7 mouse cellular contexts compared by ENCODE assay signal in the genomic region with DNA sequence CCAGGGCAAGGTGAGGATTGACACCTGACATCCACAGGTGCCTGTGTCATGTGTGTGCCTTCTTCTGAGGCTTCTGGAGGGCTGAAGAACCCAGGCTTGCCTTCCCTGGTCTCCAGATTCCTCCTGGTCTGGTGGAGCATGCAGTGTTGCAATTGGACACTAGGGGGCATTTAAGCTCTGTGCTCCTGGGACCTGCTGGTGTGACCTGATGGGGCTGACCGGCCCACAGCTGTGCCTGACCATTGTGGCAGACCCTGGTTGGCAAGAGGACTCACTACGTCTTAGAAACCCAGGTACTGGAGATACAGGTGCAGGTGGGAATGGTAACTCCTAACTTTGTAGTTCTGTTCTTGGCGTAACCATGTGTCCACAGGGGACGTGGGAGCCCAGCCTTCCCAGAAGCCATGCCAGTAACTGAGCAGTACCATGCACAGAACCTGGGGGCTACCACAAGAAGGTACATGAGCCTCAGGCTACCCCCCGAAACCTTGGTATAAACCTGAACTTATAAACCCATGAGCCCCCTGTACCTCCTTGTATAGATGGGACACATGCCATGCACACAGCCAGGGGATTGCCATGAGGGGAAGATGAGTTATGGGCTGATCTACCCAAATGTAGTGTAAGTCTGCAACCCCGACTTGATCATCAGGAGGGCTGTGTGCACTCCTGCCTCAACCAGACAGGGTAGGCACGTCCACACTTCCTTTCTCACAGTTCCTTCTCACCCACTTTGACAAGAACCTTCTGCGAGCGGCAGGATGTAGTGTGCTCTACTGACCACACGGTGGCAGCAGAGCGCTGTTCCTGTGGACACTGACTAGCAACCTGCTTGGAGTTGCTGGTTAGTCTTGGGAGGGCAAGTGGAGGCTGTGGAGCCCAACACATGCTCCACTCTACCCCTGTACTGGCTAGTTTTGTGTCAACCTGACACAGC. TPM values are rescaled to one million over a fixed set of nuclear protein-coding genes. Genes with fewer than 3 reads are reported as not detected.
DNase-seq lines count a peak whose midpoint lies in the region; ATAC-seq and TF ChIP-seq lines count a peak whose summit lies in the region.

No protein-coding gene starts in this region.

- intact Hi-C loops in left cerebral cortex, postnatal 10 days (cut with DNase I), result no loop called here

- H3K9ac ChIP-seq in forebrain, embryonic 16.5 days (replicated peaks; ENCODE audit: low read depth, low read length), result no peak overlapping the region
- H3K9ac ChIP-seq in hindbrain, postnatal 0 days (replicated peaks; ENCODE audit: low read length), result no peak overlapping the region
- H3K9ac ChIP-seq in midbrain, embryonic 11.5 days (ENCODE audit: low read length), result no peak overlapping the region

- H3K27me3 ChIP-seq in forebrain, embryonic 16.5 days (replicated peaks; ENCODE audit: control insufficient read depth, insufficient read depth, low read length), result no peaks in the 10 kb centered on the region
- no peaks in the 10 kb centered on the region for H3K27me3 ChIP-seq in hindbrain, postnatal 0 days (ENCODE audit: insufficient read depth, low read length)
- H3K27me3 ChIP-seq in midbrain, embryonic 11.5 days (ENCODE audit: control insufficient read depth, insufficient read depth, low read length), result no peaks in the 10 kb centered on the region

- H3K27ac ChIP-seq in forebrain, embryonic 16.5 days (ENCODE audit: low read length), result no peak overlapping the region
- H3K27ac ChIP-seq in hindbrain, postnatal 0 days, result no peak overlapping the region
- no peak overlapping the region for H3K27ac ChIP-seq in midbrain, embryonic 11.5 days (ENCODE audit: low read depth, low read length)

- H3K9me3 ChIP-seq in forebrain, embryonic 16.5 days (ENCODE audit: control insufficient read depth, low read length), result no peaks in the 10 kb centered on the region
- H3K9me3 ChIP-seq in hindbrain, postnatal 0 days (ENCODE audit: low read length), result no peaks in the 10 kb centered on the region
- no peaks in the 10 kb centered on the region for H3K9me3 ChIP-seq in midbrain, embryonic 11.5 days (ENCODE audit: control insufficient read depth, low read length)

- no peak overlapping the region for H3K4me2 ChIP-seq in forebrain, embryonic 16.5 days (ENCODE audit: low read length)
- H3K4me2 ChIP-seq in hindbrain, postnatal 0 days (ENCODE audit: low read depth, low read length), result no peak overlapping the region
- H3K4me2 ChIP-seq in midbrain, embryonic 11.5 days, result no peak overlapping the region

- peak; percentile 26; the same call in 1 of the 2 replicates for ATAC-seq in forebrain, embryonic 16.5 days
- peak; percentile 16 for ATAC-seq in hindbrain, postnatal 0 days
- ATAC-seq in midbrain, embryonic 11.5 days (ENCODE audit: low FRiP score), result peak; percentile 31; the same call in 1 of the 2 replicates

- TF ChIP-seq CTCF in hindbrain, postnatal 0 days (IDR thresholded peaks at IDR 0.05; ENCODE audit: low read depth), result peak; percentile 99

- no peak overlapping the region for H3K4me3 ChIP-seq in forebrain, embryonic 16.5 days (replicated peaks; ENCODE audit: low read length)
- H3K4me3 ChIP-seq in hindbrain, postnatal 0 days (ENCODE audit: low read length), result no peak overlapping the region
- no peak overlapping the region for H3K4me3 ChIP-seq in midbrain, embryonic 11.5 days (ENCODE audit: low read depth, low read length)

- peak; percentile 58 for DNase-seq in Muller cell, postnatal 12 days (ENCODE audit: inconsistent ontology term)
- peak; percentile 57 to 71 for DNase-seq in cerebellum, adult 18-20 months
- DNase-seq in hindbrain, postnatal 0 days (ENCODE audit: low spot score), result peak; percentile 88
- DNase-seq in left cerebral cortex, postnatal 10 days (ENCODE audit: extremely low spot score in 1 of 2, low spot score in 2 of 2), result peak; percentile 49 to 73
- DNase-seq in midbrain, embryonic 11.5 days (ENCODE audit: low spot score, missing footprints), result peak; percentile 97
- DNase-seq in right cerebral cortex, postnatal 25 days, result peak; percentile 50

- no peaks in the 10 kb centered on the region for H3K36me3 ChIP-seq in forebrain, embryonic 16.5 days (ENCODE audit: control insufficient read depth, insufficient read depth)
- H3K36me3 ChIP-seq in hindbrain, postnatal 0 days (ENCODE audit: insufficient read depth, low read length), result no peaks in the 10 kb centered on the region
- no peaks in the 10 kb centered on the region for H3K36me3 ChIP-seq in midbrain, embryonic 11.5 days (ENCODE audit: control insufficient read depth, insufficient read depth, low read length)

- no peaks in the 10 kb centered on the region for H3K4me1 ChIP-seq in forebrain, embryonic 16.5 days (replicated peaks; ENCODE audit: control insufficient read depth, insufficient read depth, low read length)
- 0 out of 2 replicates have a peak, but pooled peaks cover 2% of the 10 kb centered on the region for H3K4me1 ChIP-seq in hindbrain, postnatal 0 days (ENCODE audit: insufficient read depth, low read length)
- H3K4me1 ChIP-seq in midbrain, embryonic 11.5 days (ENCODE audit: control insufficient read depth, insufficient read depth, low read length), result no peaks in the 10 kb centered on the region

- WGBS in forebrain, embryonic 16.5 days, result 26% methylated on average over 11 of the region's 11 CpGs
- WGBS in hindbrain, postnatal 0 days, result 28% methylated on average over 11 of the region's 11 CpGs
- 27% methylated on average over 11 of the region's 11 CpGs for WGBS in midbrain, embryonic 11.5 days

RNA-seq across cellular contexts. Expression of a gene that starts 31.8 kb away (rescaled TPM):
- 38.8 and 46.9 TPM in 2 replicates for polyA plus RNA-seq in forebrain, embryonic 16.5 days (2015; fragmentation: Nextera tagmentation; extraction: Ambion mirVana)
- total RNA-seq in hindbrain, postnatal 0 days (2014; rRNA removed), result 98.0 and 103 TPM in 2 replicates
- 54.8 and 55.3 TPM in 2 replicates for polyA plus RNA-seq in hindbrain, postnatal 0 days (2015; fragmentation: Nextera tagmentation; extraction: Ambion mirVana)
- total RNA-seq in left cerebral cortex, postnatal 10 days (2021), result 10 to 100 TPM; 35.0 to 39.1 TPM
- 11.5 and 13.1 TPM in 2 replicates for polyA plus RNA-seq in midbrain, embryonic 11.5 days (2014; fragmentation: Nextera tagmentation; extraction: Ambion mirVana)
